Mouse (Mus musculus) liver, embryonic 13.5 days (tissue): ENCODE results near the gene Tor2a. TPM values are rescaled to one million over a fixed set of nuclear protein-coding genes. Genes with fewer than 3 reads are reported as not detected.
A peak's percentile ranks its signal among the peaks of the same experiment; 100 is the strongest.

Experiments used
- ATAC-seq: fragments of 200-750 bp; cut with Nextera tagmentation; 2 replicates; pipeline ENCODE4 v1.8.0; 2017; ENCODE audit warnings: low read depth, mild to moderate bottlenecking, moderate number of reproducible peaks, moderate library complexity
- DNase-seq: peaks from one replicate; pipeline ENCODE4 v3.0.0; 2022
- H3K27ac ChIP-seq: fragments of 300-500 bp; sonication (generic); 2 replicates; pipeline ENCODE4 v1.5.1; 2015; ENCODE audit warnings: moderate library complexity, mild to moderate bottlenecking, inconsistent platforms
- H3K27me3 ChIP-seq: fragments of 300-500 bp; sonication (generic); 2 replicates; pipeline ENCODE4 v1.6.1; 2015; ENCODE audit warnings: mild to moderate bottlenecking, inconsistent platforms
- H3K36me3 ChIP-seq: fragments of 300-500 bp; sonication (generic); 2 replicates; pipeline ENCODE4 v1.6.1; 2015; ENCODE audit warnings: mild to moderate bottlenecking, inconsistent platforms
- H3K4me1 ChIP-seq: fragments of 300-500 bp; sonication (generic); replicated peaks from 2 replicates; pipeline ENCODE4 v1.6.1; 2015; ENCODE audit warnings: inconsistent platforms
- H3K4me2 ChIP-seq: fragments of 300-500 bp; sonication (generic); 2 replicates; pipeline ENCODE4 v1.6.1; 2015; ENCODE audit warnings: inconsistent platforms, mild to moderate bottlenecking, moderate library complexity
- H3K4me3 ChIP-seq: fragments of 300-500 bp; sonication (generic); replicated peaks from 2 replicates; pipeline ENCODE4 v1.5.1; 2015; ENCODE audit warnings: mild to moderate bottlenecking, inconsistent platforms
- H3K9ac ChIP-seq: fragments of 300-500 bp; sonication (generic); 2 replicates; pipeline ENCODE4 v1.6.1; 2015; ENCODE audit warnings: mild to moderate bottlenecking, inconsistent platforms
- H3K9me3 ChIP-seq: fragments of 300-500 bp; sonication (generic); replicated peaks from 2 replicates; pipeline ENCODE4 v1.6.1; 2016; ENCODE audit warnings: inconsistent platforms
- WGBS: fragments of 180-500 bp; shearing (Covaris S2); methylation state at CpG from one replicate; pipeline ENCODE4 v1.1.7; 2015; ENCODE audit not compliant: insufficient replicate concordance; 5-methylcytosine and 5-hydroxymethylcytosine counted together
- polyA plus RNA-seq: library from polyadenylated mRNA; unstranded; fragments of >200 nt; fragmentation: Nextera tagmentation; extraction: Ambion mirVana; gene quantifications from 2 replicates; pipeline ENCODE4 v1.2.1, GENCODE M21; 2015

Tor2a gene
- polyA plus RNA-seq, 1 experiment from 2014 or later, result 30.1 TPM

- peaks cover 10% of the 10 kb centered on the region for H3K4me1 ChIP-seq
- no peak overlapping the region for H3K9ac ChIP-seq
- WGBS, result 65% methylated on average over 15 of the region's 15 CpGs
- no peaks in the 10 kb centered on the region for H3K9me3 ChIP-seq
- H3K4me2 ChIP-seq, result no peak overlapping the region
- ATAC-seq (no peak), DNase-seq (no peak)
- H3K4me3 ChIP-seq, result no peak overlapping the region
- H3K27ac ChIP-seq, result no peak overlapping the region
- peaks cover 28% of the 10 kb centered on the region for H3K27me3 ChIP-seq
- 0 out of 2 replicates have a peak, but pooled peaks cover 3% of the 10 kb centered on the region for H3K36me3 ChIP-seq
Observed at GRCm38 (mm10) chr2:32744272-32744982, 12.6 kb upstream of the Tor2a start.

- Histone ChIP-seq H3K9ac (no peak overlapping the region), H3K9me3 (no peaks in the 10 kb centered on the region), H3K4me3 (no peak overlapping the region), H3K27ac (no peak overlapping the region), H3K4me2 (no peak overlapping the region), H3K4me1 (0 out of 2 replicates have a peak, but pooled peaks cover 4% of the 10 kb centered on the region), H3K36me3 (0 out of 2 replicates have a peak, but pooled peaks cover 11% of the 10 kb centered on the region), H3K27me3 (no peaks in the 10 kb centered on the region)
- DNase-seq, result no peak
- no peak for ATAC-seq
- 83% methylated on average over 16 of the region's 16 CpGs for WGBS
Observed at GRCm38 (mm10) chr2:32749082-32749481, 8.0 kb upstream of the Tor2a start.

GRCm38 (mm10) chr2:32750199-32750598 lies 6.8 kb upstream of the Tor2a start:
- Histone ChIP-seq H3K36me3 (0 out of 2 replicates have a peak, but pooled peaks cover 11% of the 10 kb centered on the region), H3K4me1 (0 out of 2 replicates have a peak, but pooled peaks cover 4% of the 10 kb centered on the region)
- WGBS, result 71% methylated on average over 7 of the region's 7 CpGs

GRCm38 (mm10) chr2:32750887-32751664 lies 6.0 kb upstream of the Tor2a start:
- Histone ChIP-seq H3K4me2 (peak overlapping the region; percentile 40), H3K27me3 (no peaks in the 10 kb centered on the region), H3K4me3 (peak overlapping the region; percentile 23), H3K36me3 (0 out of 2 replicates have a peak, but pooled peaks cover 11% of the 10 kb centered on the region), H3K9me3 (no peaks in the 10 kb centered on the region), H3K4me1 (0 out of 2 replicates have a peak, but pooled peaks cover 4% of the 10 kb centered on the region), H3K27ac (no peak overlapping the region), H3K9ac (no peak overlapping the region)
- DNase-seq (no peak), ATAC-seq (peak; percentile 69)
- 66% methylated on average over 31 of the region's 31 CpGs for WGBS

More at GRCm38 (mm10) chr2:32750199-32750598, 6.8 kb upstream of the Tor2a start:
- H3K9me3 ChIP-seq, result no peaks in the 10 kb centered on the region
- H3K4me3 ChIP-seq, result no peak overlapping the region
- H3K4me2 ChIP-seq, result no peak overlapping the region
- H3K27me3 ChIP-seq, result no peaks in the 10 kb centered on the region
- ATAC-seq, result no peak
- no peak overlapping the region for H3K9ac ChIP-seq
- no peak overlapping the region for H3K27ac ChIP-seq
- DNase-seq, result no peak

- 58% methylated on average over 9 of the region's 10 CpGs for WGBS
- peak overlapping the region; percentile 40 for H3K4me2 ChIP-seq
- no peaks in the 10 kb centered on the region for H3K27me3 ChIP-seq
- H3K4me3 ChIP-seq, result peak overlapping the region; percentile 23; the same call in 1 of the 2 replicates
- 0 out of 2 replicates have a peak, but pooled peaks cover 11% of the 10 kb centered on the region for H3K36me3 ChIP-seq
- DNase-seq (no peak), ATAC-seq (no peak)
- no peak overlapping the region for H3K9ac ChIP-seq
- no peak overlapping the region for H3K27ac ChIP-seq
- H3K4me1 ChIP-seq, result peaks cover 5% of the 10 kb centered on the region; the same call in 1 of the 2 replicates
- H3K9me3 ChIP-seq, result no peaks in the 10 kb centered on the region
Observed at GRCm38 (mm10) chr2:32751665-32752033, 5.4 kb upstream of the Tor2a start.

- Histone ChIP-seq H3K4me2 (peak overlapping the region; percentile 40), H3K27ac (no peak overlapping the region), H3K9ac (no peak overlapping the region), H3K36me3 (0 out of 2 replicates have a peak, but pooled peaks cover 11% of the 10 kb centered on the region), H3K9me3 (no peaks in the 10 kb centered on the region), H3K4me3 (no peak overlapping the region), H3K27me3 (no peaks in the 10 kb centered on the region), H3K4me1 (peaks cover 8% of the 10 kb centered on the region; the same call in 1 of the 2 replicates)
- ATAC-seq, result no peak
- 68% methylated on average over 10 of the region's 10 CpGs for WGBS
- DNase-seq, result no peak
Observed at GRCm38 (mm10) chr2:32752181-32752580, 4.9 kb upstream of the Tor2a start.

GRCm38 (mm10) chr2:32756674-32757055 lies 369 bp upstream of the Tor2a start:
- ATAC-seq, result no peak

GRCm38 (mm10) chr2:32758503-32758902 lies 1.5 kb downstream of the Tor2a start:
- no peaks in the 10 kb centered on the region for H3K27me3 ChIP-seq
- H3K4me1 ChIP-seq, result peaks cover 21% of the 10 kb centered on the region
- no peaks in the 10 kb centered on the region for H3K9me3 ChIP-seq
- H3K4me3 ChIP-seq, result no peak overlapping the region
- no peak for DNase-seq
- WGBS, result 76% methylated on average over 8 of the region's 8 CpGs
- H3K36me3 ChIP-seq, result peaks cover 28% of the 10 kb centered on the region
- no peak overlapping the region for H3K9ac ChIP-seq
- H3K4me2 ChIP-seq, result no peak overlapping the region
- no peak for ATAC-seq
- H3K27ac ChIP-seq, result no peak overlapping the region

More at GRCm38 (mm10) chr2:32756674-32757055, 369 bp upstream of the Tor2a start:
- Histone ChIP-seq H3K4me3 (peak overlapping the region; percentile 70), H3K4me1 (peaks cover 21% of the 10 kb centered on the region), H3K27me3 (no peaks in the 10 kb centered on the region), H3K9me3 (no peaks in the 10 kb centered on the region), H3K9ac (no peak overlapping the region), H3K27ac (no peak overlapping the region), H3K4me2 (peak overlapping the region; percentile 90), H3K36me3 (peaks cover 21% of the 10 kb centered on the region)
- WGBS, result 33% methylated on average over 6 of the region's 6 CpGs
- DNase-seq, result no peak

- no peak for DNase-seq
- Histone ChIP-seq H3K9ac (no peak overlapping the region), H3K27ac (no peak overlapping the region)
Observed at GRCm38 (mm10) chr2:32759001-32759400, 2.0 kb downstream of the Tor2a start.

GRCm38 (mm10) chr2:32761361-32761760 lies 4.3 kb downstream of the Tor2a start:
- Histone ChIP-seq H3K4me3 (no peak overlapping the region), H3K9ac (no peak overlapping the region), H3K9me3 (no peaks in the 10 kb centered on the region), H3K4me2 (no peak overlapping the region), H3K27ac (no peak overlapping the region), H3K36me3 (peaks cover 28% of the 10 kb centered on the region), H3K27me3 (no peaks in the 10 kb centered on the region), H3K4me1 (peaks cover 21% of the 10 kb centered on the region)
- DNase-seq, result no peak
- 80% methylated on average over 14 of the region's 14 CpGs for WGBS
- no peak for ATAC-seq

More at GRCm38 (mm10) chr2:32759001-32759400, 2.0 kb downstream of the Tor2a start:
- no peak overlapping the region for H3K4me2 ChIP-seq
- WGBS, result 84% methylated on average over 2 of the region's 2 CpGs
- no peaks in the 10 kb centered on the region for H3K27me3 ChIP-seq
- no peak overlapping the region for H3K4me3 ChIP-seq
- ATAC-seq, result no peak
- H3K4me1 ChIP-seq, result peaks cover 21% of the 10 kb centered on the region
- peaks cover 28% of the 10 kb centered on the region for H3K36me3 ChIP-seq
- H3K9me3 ChIP-seq, result no peaks in the 10 kb centered on the region

GRCm38 (mm10) chr2:32761859-32762258 lies 4.8 kb downstream of the Tor2a start:
- no peak overlapping the region for H3K4me2 ChIP-seq
- 94% methylated on average over 4 of the region's 4 CpGs for WGBS
- H3K36me3 ChIP-seq, result peaks cover 28% of the 10 kb centered on the region
- no peak for ATAC-seq
- peaks cover 22% of the 10 kb centered on the region for H3K4me1 ChIP-seq
- no peak overlapping the region for H3K4me3 ChIP-seq
- H3K9ac ChIP-seq, result no peak overlapping the region
- no peaks in the 10 kb centered on the region for H3K27me3 ChIP-seq
- no peaks in the 10 kb centered on the region for H3K9me3 ChIP-seq
- no peak for DNase-seq
- H3K27ac ChIP-seq, result no peak overlapping the region
